Mouse (Mus musculus): ENCODE measurements around the gene Rapgef4.

Rapgef4 gene

DNA sequence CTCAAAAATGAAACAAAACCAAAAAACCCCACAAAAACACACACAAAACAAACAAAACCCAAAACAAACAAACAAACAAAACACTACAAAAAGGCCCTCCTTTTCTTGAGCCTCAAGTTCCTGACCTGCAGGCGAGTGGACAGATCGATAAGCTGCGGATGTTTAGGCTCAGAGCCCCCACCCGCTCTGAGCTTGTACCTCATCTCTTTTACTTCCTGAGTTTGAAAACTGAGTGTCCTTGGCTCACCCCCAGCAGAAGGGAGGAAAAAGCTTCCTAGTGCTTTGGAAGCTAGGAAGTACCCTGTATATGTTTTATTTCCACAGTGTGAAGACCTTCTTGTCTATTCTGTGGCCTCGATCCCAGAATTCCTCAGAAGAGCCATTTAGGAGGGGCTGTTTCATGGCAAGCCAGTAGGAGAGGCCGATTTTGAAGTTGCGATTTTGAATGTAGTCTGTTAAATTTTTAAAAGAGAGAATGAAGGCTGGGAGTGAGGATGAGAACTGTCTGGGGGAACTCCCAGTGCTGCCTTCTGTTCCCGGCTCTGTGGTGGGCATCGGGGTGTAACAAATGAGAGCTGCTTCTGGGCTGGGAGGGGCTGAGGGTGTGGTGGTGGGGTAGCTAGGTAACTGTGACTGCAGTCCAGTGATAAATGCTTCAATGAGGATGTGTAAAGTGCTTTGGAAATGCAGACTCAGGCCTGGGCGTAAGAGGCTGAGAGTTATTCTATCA, 2.0 kb downstream of the Rapgef4 start:
- DNase-seq (ENCODE audit: low spot score), result no peak

DNA sequence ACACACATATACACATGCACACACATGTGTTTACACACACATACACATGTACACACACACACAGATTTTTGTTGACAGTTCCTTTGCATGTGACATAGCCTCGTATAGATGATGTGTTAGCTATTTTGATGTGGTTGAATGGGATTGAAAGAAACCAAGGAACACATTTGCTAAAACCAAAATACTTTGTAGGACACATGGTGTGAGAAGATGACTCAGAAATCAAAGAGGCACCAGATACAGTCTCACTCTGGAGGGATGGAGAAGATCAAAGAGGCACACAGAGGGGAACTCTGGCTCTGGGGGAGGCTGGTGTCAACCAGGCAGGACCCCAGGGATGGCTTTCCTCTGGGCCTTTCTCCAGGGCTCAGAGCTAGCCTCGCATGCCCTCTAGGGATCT, 4.7 kb downstream of the Rapgef4 start:
- no peak for DNase-seq (ENCODE audit: low spot score)

DNA sequence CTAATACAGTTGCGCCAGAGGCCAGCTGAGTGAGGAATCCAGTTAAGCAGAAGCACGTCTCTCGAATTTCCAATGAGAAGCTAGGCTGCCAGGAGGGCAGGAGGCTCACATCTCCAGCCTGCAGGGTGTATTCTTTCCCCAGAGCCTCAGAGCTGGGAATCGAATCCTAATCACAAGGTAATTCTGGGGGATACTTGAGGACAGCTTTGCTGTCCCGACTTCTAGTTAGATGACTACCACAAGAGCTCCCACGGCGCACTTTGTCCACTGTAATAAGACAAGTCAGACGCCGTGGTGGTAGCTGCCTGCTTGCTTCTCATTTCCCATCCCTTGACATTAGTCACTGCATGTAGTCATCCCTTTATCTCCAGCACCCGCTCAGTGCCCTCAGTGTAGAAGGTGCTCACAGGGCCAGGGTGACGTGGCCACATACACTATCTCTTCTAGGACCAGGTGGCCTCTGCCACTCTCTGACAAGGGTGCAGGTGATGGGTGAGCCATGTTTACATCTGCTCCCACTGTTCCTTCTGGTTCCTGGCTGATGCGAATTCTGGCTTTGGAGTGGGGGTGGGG, 5.3 kb downstream of the Rapgef4 start:
- no peak for DNase-seq (ENCODE audit: low spot score)

DNA sequence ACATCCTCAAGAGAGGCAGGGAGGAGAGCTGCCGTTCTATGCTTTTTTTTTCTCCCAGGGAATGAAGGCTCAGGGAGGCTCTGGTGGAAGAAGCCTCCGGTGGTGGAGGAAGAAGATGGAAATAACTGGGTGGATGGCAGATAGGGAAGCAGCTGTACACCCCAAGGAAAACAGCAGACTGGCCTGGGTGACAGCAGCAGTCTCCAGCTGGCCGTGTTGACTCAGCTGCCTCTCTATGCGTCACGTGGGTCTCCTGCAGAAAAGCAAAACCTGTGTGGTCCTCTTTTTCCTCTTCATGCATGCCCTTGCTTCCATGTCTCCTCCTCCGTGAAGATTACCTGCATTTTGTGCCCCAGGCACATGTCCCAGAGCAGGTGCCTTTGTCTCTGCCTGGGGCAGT, 7.5 kb downstream of the Rapgef4 start:
- no peak for DNase-seq (ENCODE audit: low spot score)

DNA sequence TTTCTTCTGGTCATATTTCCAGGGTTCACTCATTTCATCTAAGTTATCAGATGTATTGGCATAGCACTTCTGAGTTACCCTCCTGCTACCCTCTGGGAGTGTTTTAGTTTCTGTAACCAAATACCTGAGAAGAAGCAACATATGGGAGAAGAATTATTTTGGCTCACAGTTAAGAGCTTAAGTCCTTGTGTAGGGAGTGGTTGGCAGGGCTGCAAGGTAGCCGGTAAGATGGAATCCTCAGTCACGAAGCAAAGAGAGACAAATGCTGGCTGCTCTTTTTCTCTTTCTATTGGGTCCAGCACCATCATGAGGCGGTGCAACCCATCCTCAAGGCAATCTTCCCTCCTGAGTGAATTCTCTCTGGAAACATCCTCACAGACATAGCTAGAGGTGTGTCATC, 11.1 kb downstream of the Rapgef4 start:
- DNase-seq (ENCODE audit: low spot score), result no peak

DNA sequence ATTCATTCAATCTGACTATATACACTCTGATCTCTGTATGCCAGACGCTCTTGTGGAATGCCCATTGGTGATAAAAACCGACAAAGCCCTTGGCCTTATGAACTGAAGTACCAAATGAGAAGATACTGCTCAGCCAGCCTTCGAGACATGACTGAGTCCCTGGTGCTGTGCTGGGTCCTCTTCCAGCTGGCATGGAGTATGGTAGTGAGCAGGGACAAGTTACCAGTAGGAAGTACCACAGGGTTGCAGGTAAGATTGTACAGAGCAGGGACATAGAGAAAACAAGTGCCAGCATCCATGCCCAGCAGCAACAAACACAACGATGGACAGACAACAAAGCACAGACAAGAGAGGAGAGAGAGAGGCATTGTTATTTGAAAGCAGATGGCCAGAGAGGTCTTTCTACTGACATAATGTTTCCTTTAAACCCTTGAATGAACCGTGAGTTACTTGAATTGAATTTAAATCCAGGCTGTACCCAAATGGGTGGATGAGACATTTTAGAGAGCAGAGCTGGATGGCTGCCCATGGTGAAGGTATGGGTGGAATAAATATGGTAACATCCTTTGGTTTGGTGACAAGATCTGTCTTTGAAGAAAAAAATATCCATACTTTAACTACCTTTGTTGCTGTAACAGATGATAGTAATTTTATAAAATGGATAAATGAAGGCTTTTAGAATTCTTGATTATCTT, 12.8 kb downstream of the Rapgef4 start:
- DNase-seq (ENCODE audit: low spot score), result no peak

DNA sequence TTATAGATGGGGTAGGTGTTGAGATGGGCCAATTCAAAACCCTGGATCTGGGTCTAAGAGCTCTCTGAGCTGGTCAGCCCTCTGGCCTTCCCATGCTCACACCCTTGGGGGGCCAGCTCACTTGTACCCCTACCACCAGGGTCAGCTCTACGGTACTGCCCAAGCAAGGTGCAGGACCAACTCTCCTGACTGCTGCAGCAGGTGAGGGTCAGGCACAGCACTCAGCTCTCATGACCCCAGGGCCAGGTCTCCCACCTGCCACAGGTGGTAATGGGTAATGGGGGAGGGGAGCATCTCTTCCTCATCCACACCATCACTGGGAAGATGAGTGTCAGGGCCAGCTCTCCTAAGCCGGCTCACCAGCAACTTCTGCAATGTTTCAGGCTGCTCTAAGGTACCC, 17.5 kb downstream of the Rapgef4 start:
- DNase-seq (ENCODE audit: low spot score), result no peak

DNA sequence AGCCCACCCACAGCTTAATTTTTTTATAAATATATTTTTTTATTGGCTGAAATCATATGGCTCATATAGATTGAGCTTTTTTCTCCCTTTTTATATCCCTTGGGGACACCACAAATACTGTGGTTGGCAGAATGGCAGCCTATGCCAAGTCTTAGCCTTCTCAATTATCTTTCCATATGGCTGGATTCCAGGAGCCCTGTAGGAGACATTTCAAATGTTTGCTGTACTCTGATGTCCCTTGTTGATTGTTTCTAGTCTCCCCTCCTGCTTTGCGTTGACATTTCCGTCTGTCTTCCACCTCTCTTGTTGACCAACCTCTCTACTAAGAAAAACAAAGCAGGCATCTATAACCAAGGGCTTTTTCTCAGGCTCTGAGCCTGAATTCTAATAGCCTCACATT, 19.1 kb downstream of the Rapgef4 start:
- no peak for DNase-seq (ENCODE audit: low spot score)

DNA sequence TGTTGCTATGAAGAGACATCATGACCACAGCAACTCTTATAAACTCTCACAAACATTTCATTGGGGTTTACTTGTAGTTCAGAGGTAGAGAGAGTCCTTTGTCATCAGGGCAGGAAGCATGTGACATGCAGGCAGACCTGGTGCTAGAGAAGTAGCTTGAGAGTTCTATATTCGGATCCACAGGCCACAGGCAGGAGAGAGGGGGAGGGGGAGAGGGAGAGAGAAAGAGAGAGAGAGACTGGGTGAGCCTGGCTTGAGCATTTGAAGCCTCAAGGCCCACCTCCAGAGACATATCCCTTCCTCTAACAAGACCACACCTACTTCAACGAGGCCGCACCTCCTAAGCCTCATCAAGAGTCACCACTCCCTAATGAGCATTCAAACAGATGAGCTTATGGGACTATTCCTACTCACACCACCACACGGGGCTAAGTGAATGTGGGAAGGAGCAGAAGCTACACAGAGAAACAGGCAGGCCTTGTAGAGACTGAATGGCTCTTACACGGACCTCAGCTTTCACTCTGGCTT, 21.9 kb downstream of the Rapgef4 start:
- DNase-seq (ENCODE audit: low spot score), result no peak

DNA sequence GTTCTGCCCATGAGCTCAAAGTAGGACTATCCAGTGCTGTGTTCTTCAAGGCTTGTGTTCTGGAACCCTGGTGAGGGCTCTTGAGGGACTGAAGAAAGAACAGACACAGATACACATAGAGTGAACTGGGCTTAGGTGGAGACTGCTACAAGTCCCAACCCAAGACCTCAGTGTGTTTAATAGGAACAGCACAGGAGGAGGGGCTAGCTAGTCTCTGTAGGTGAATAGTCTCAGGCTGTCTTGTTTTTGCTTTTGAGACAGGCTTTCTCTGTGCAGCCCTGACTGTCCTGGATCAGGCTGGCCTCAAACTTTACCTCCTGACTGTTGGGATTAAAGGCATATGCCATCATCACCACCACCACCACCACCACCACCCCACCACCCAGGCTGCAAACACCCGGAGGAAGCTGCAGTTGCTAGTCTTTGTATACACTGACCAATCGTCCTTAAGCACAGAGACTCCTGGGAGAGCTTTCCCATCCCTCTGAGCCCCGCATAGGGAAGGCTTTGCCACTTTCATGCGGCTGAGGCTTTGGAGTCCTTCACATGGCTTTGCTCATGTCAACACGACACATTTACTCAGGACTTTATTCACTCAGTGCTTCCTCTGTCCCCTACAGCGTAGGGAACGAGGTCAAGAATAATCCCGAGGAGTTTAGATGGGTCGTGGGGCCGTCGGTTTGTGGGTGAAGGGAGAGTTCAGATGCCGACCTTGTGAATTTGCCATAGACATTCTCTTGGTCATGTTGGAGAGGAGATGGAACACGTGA, 22.9 kb downstream of the Rapgef4 start:
- DNase-seq (ENCODE audit: low spot score), result no peak

DNA sequence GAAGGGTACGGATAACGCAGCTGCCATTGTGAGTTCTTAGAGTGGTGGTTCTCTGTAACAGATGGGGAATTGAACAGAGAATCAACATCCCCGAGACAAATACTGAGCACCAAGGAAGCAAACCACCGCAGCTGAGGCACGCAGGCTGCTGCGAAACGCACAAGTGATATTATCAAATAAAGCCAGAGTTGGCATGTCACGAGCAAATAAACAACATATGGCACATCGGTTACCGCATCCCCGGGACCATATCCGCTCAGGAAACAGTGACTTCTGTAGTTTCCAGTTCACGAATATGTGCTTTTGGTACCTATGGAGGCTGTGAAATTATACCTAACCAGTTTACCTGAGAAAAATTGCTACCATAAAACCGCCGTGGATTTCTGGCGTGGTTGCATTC, 24.0 kb downstream of the Rapgef4 start:
- no peak for DNase-seq (ENCODE audit: low spot score)

DNA sequence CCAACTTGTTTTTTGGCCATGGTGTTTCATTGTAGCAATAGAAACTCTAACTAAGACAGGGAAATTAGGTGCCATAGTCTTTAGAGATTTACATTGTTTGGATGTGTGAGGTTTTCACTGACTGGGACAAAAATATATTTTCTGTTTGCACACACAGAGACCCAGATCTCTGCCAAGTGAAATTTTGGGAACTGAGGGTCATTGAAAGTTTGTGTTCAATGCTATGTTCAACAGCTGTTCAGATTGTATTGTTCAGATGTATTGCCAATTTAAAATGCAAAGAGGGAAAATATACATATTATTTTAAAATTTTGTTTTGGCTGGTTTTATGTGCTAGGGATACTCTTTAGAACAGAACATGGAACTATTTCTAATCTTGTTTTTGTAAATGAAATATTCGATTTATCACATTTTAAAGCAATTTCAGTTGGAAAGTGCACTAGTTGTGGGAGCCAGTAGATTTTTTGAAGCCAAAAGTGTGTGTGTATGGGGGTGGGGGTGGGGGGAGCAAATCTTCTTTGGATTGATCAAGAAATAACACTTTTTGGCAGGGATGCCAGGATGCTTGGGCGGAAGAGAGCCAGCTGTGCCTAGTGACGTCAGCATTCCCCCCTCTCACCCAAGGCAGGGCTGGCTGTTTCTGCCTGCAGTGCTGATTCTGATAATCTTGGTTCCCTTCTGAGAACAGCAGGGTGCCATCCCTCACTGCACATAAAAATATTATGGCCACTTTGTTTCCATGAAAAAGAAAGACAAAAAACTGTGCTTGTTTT, 28.6 kb downstream of the Rapgef4 start:
- DNase-seq (ENCODE audit: low spot score), result no peak

DNA sequence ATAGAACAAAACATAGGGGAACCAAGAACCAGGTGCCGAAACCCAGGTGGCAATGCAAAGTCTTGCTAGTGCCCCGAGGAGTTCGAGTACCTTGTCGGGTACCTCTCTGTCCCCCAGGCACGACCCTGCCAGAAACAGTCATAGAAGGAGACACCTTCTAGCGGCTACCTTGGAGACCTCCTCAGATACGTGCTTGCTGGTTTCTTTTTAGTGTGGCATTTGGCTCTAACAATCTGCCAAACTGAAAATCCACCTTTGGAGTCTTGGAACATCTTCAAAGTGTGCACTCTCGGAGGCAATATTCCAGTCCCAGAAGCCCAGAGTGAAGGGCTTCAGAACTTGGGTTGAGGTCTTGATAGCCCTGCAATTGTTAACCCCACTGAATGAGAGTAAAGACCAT, 34.3 kb downstream of the Rapgef4 start:
- no peak for DNase-seq (ENCODE audit: low spot score)

DNA sequence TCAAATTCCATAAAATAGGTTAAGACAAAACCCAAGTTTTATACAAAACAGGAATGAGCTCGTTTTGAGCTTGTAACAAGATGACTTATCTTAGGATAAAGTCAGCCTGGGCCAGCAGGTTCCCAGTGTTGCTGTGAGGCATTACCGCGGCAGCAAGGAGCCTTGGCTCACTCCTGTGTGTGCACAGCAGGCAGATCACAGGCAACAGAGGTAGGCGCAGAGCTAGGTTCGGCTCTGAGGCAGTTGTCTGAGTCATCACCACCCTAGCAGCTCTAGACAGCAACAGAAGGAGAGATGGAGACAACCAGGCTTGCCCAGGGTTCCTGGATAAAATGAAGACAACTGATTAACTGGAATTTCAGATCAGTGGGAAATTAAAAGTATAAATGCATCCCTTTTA, 35.0 kb downstream of the Rapgef4 start:
- DNase-seq (ENCODE audit: low spot score), result no peak

DNA sequence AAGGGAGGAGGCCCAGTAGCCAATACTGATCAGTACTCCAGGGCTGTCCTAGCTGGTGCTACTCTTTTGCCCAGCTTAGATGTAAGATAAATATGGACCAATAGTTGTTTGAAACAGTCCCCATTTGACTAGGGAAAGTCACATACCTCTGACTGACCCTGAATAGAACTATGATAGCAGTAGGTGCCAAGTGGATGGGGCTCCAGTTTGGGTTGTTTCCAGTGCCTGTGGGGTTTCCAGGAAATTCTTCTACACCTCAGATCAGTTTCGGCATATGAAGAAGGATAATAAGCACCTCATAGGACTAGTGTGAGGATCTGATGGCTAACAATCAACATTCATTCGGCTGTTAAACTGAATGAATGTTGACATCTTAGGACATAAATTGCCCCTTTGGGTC, 36.1 kb downstream of the Rapgef4 start:
- no peak for DNase-seq (ENCODE audit: low spot score)

DNA sequence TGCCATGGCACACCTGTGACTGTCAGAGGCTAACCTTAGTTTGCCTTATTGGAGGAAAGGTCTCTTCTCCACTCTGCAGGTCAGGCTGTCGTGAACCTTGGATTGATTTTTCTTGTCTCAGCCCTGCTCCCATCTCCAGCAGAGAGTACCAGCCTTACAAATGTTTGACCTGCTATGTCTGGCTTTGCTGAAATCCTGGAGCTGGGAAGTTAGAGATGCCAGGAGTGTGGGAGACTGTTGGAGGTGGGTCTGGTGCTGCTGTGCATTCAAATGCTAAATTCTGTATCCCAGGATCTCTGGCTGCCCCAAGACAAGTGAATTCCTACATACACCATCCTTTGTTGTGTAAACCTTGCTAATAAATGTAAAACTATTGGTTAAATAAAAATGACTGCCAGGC, 37.7 kb downstream of the Rapgef4 start:
- no peak for DNase-seq (ENCODE audit: low spot score)

DNA sequence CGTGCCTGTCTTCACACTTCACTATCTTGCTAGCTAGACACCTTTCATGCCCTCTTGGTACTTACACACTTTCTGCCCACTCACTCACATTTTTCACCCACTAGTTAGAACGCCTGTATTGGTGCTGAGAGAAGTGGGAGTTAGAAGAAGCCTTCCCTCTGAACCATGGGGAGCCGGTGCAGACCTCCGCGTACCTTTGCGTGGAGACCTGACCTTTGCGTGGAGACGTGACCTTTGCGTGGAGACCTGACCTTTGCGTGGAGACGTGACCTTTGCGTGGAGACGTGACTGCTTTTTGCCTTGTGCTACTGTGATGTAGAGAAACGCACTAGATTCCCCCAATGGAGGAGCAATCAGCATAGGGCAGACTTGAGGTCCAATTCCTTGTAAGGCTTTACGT, 39.7 kb downstream of the Rapgef4 start:
- DNase-seq (ENCODE audit: low spot score), result no peak

DNA sequence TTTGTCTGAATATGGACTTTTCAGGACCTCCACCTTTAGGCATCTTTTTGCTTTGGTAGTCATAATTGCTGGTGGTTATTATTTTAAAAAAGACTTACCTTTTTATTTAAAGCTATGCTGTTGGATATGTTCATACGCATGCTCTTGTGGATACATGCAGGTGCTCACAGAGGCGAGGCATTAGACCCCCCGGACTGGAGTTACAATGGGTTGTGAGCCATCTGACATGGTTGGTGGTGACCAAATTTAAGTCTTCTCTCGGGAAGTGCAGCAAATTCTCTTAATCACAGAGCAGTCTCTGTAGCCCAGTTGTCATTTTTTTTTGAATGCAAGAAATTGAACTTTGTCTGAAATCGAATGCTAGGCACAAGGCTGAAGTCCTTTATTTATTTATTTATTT, 40.4 kb downstream of the Rapgef4 start:
- no peak for DNase-seq (ENCODE audit: low spot score)

DNA sequence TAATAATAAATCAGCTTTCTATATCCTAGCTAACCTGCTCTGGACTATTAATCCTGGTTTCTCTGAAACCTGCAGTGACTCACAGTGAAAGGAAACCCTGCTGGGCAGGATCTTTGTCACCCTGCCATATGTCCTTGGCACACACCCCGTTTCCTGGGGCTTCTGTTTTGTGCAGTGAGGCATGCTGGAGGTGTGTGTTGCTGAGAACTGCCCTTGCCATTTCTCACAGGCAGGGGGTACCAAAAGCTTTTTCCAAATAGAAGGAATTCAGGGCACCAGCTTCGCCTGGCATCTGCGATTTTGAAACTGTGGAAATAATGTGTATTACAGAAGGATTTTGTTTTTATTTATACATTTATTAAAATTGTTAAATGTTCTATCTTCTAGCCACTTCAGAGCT, 40.8 kb downstream of the Rapgef4 start:
- peak; percentile 54 for DNase-seq (ENCODE audit: low spot score)

DNA sequence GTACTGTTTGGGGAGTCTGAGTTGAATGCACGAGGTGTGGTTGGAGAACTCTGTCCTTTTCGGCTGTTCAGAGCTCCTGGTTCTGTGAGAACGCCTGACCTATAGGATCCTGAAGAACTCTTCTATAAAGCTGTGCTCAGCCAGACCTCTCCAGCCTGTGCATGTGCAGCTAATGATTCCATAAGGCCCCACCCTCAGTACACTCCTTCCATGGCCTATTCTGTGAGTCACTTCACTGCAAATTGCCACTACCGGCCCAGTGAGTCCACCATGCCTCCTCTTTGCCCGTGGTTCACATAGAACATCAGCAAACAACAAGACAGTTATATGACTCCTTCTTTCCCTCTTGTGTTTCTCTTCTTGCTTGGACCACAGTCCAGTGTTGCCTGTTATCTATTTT, 42.8 kb downstream of the Rapgef4 start:
- DNase-seq (ENCODE audit: low spot score), result no peak

DNA sequence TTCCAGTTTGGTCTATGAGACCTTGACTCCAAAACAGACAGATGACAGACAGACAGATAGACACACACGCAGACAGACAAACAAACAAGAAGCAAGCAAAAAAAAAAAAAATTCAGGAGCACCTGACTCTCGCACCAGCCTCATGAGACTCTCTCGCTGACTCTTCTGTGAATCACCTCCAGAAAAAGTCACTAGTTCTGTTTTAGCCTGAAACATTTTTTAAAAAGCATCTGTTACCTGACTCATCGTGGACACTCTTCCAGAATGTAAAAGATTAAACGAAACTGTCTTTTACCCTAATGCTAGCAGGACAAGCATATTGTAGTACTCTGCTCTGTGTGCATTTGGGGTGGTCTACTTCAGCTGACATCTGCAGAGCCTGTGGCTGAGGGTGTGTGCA, 44.6 kb downstream of the Rapgef4 start:
- DNase-seq (ENCODE audit: low spot score), result no peak

DNA sequence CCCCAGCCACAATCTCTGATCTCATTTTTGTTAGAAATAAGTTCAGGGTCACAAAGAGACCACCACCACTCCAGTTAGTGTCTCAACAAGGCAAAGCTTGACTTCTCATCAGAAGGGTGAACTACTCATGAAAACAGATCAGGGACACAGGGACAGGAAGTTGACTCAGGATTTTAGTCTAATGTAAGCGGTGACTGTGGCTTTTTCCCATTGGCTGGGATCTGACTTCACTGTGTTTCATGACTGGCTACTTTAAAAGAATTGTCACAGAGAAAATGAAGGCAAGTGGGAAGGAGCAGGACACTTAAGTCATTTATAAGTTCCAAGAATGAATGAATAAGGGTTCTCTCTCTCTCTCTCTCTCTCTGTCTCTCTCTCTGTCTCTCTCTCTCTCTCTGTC, 45.5 kb downstream of the Rapgef4 start:
- no peak for DNase-seq (ENCODE audit: low spot score)
